Comparison of ENCODE assay signal across 8 mouse cellular contexts in genomic region chr2:13544193-13544824, GRCm38 (mm10). TPM values are rescaled to one million over a fixed set of nuclear protein-coding genes. Genes with fewer than 3 reads are reported as not detected.
DNase-seq lines count a peak whose midpoint lies in the region; ATAC-seq and TF ChIP-seq lines count a peak whose summit lies in the region.

Gene Trdmt1, minus strand, starts transcription at chr2:13544668.

- TF ChIP-seq CTCF in cerebellum, adult 2 months (IDR thresholded peaks at IDR 0.05; ENCODE audit: borderline replicate concordance, insufficient read depth, low read depth, low read length), result no peak
- no peak for TF ChIP-seq CTCF in forebrain, postnatal 0 days (IDR thresholded peaks at IDR 0.05; ENCODE audit: low read depth)
- TF ChIP-seq CTCF in lung, embryonic 14.5 days (IDR thresholded peaks at IDR 0.05; ENCODE audit: low read depth), result no peak

- peak; percentile 98 for ATAC-seq in forebrain, postnatal 0 days
- peak; percentile 100 for ATAC-seq in lung, embryonic 14.5 days (ENCODE audit: insufficient read depth)
- ATAC-seq in neutrophil, adult 5-6 weeks (ENCODE audit: extremely low read depth, insufficient number of reproducible peaks, low FRiP score, poor library complexity, severe bottlenecking), result peak; percentile 89

- WGBS in cerebellum, adult 2 months, result under 1% methylated on average over 39 of the region's 39 CpGs
- WGBS in forebrain, postnatal 0 days, result under 1% methylated on average over 39 of the region's 39 CpGs
- WGBS in lung, embryonic 14.5 days, result under 1% methylated on average over 39 of the region's 39 CpGs

- peak; percentile 79 for DNase-seq in MEL-GATA-1-ER (ENCODE audit: extremely low read depth, low read depth)
- peak; percentile 82 to 86 for DNase-seq in cerebellum, adult 2 months
- peak; percentile 86 for DNase-seq in forebrain, postnatal 0 days
- peak; percentile 84 for DNase-seq in heart, postnatal 4 days
- peak; percentile 62 to 74 for DNase-seq in layer of hippocampus, adult 8-10 months (ENCODE audit: low spot score in 2 of 2)
- DNase-seq in lung, embryonic 14.5 days, result peak; percentile 95
- peak; percentile 84 for DNase-seq in testis, postnatal 14 days (ENCODE audit: low spot score)

- H3K36me3 ChIP-seq in forebrain, postnatal 0 days (ENCODE audit: insufficient read depth), result no peaks in the 10 kb centered on the region
- H3K36me3 ChIP-seq in lung, embryonic 14.5 days (ENCODE audit: insufficient read depth), result no peaks in the 10 kb centered on the region

- H3K27me3 ChIP-seq in cerebellum, adult 2 months (ENCODE audit: control insufficient read depth, insufficient read depth, low read length), result no peaks in the 10 kb centered on the region
- no peaks in the 10 kb centered on the region for H3K27me3 ChIP-seq in forebrain, postnatal 0 days (ENCODE audit: insufficient read depth, low read length)
- no peaks in the 10 kb centered on the region for H3K27me3 ChIP-seq in lung, embryonic 14.5 days (ENCODE audit: insufficient read depth, low read length)

- peak within 1 kb of the TSS; percentile 82 for H3K4me3 ChIP-seq in cerebellum, adult 2 months (replicated peaks; ENCODE audit: insufficient read depth, low read depth, low read length)
- H3K4me3 ChIP-seq in forebrain, postnatal 0 days (ENCODE audit: low read depth, low read length), result peak within 1 kb of the TSS; percentile 59
- H3K4me3 ChIP-seq in lung, embryonic 14.5 days (ENCODE audit: low read depth, low read length), result peak within 1 kb of the TSS; percentile 57

- H3K4me1 ChIP-seq in cerebellum, adult 2 months (ENCODE audit: control insufficient read depth, insufficient read depth, low read length), result no peaks in the 10 kb centered on the region
- H3K4me1 ChIP-seq in forebrain, postnatal 0 days (ENCODE audit: insufficient read depth), result no peaks in the 10 kb centered on the region
- H3K4me1 ChIP-seq in lung, embryonic 14.5 days (ENCODE audit: insufficient read depth), result no peaks in the 10 kb centered on the region

- peak within 1 kb of the TSS; percentile 74 for H3K27ac ChIP-seq in cerebellum, adult 2 months (ENCODE audit: insufficient read depth, low read length)
- peak within 1 kb of the TSS; percentile 84 for H3K27ac ChIP-seq in forebrain, postnatal 0 days (ENCODE audit: low read depth, low read length)
- peak within 1 kb of the TSS; percentile 94 for H3K27ac ChIP-seq in lung, embryonic 14.5 days (ENCODE audit: low read depth)

- H3K9ac ChIP-seq in forebrain, postnatal 0 days, result peak within 1 kb of the TSS; percentile 71
- peak within 1 kb of the TSS; percentile 73 for H3K9ac ChIP-seq in lung, embryonic 14.5 days

- peak within 1 kb of the TSS; percentile 71 for H3K4me2 ChIP-seq in forebrain, postnatal 0 days (ENCODE audit: low read depth)
- H3K4me2 ChIP-seq in lung, embryonic 14.5 days, result peak within 1 kb of the TSS; percentile 73

- TF ChIP-seq POLR2A in cerebellum, adult 2 months (IDR thresholded peaks at IDR 0.05; ENCODE audit: borderline replicate concordance, insufficient read depth, low read length), result peak; percentile 86

- no peaks in the 10 kb centered on the region for H3K9me3 ChIP-seq in forebrain, postnatal 0 days (ENCODE audit: low read length)
- no peaks in the 10 kb centered on the region for H3K9me3 ChIP-seq in lung, embryonic 14.5 days (ENCODE audit: low read depth, low read length)

RNA-seq across cellular contexts. Expression of gene Trdmt1, which starts in this region (rescaled TPM):
- polyA plus RNA-seq in cerebellum, adult 2 months (2012; rRNA removed), result 5.2 and 6.6 TPM in 2 replicates
- 11.3 and 13.0 TPM in 2 replicates for total RNA-seq in forebrain, postnatal 0 days (2014; rRNA removed)
- 7.8 and 8.7 TPM in 2 replicates for polyA plus RNA-seq in forebrain, postnatal 0 days (2015; fragmentation: Nextera tagmentation; extraction: Ambion mirVana)
- total RNA-seq in heart, postnatal 4 days (2021), result 10 to 100 TPM; 11.3 to 14.4 TPM
- total RNA-seq in layer of hippocampus, adult 8-10 months (2022), result 1 to 10 TPM; 4.7 to 7.8 (median 5.4) TPM
- polyA plus RNA-seq in lung, embryonic 14.5 days (2014; fragmentation: Nextera tagmentation; extraction: Ambion mirVana), result 18.1 TPM in 2 replicates
- 7.0 and 10.0 TPM in 2 replicates for total RNA-seq in neutrophil, adult 5-6 weeks (2017)

Comparison
In these comparisons a context has a peak if more than half of its experiments do, and no peak if none do; other contexts are left out.
1. Peak in every context shown above with its lines: DNase-seq, ATAC-seq, H3K4me3 ChIP-seq and H3K27ac ChIP-seq.